Mouse (Mus musculus): ENCODE data around the gene Tubg1. TPM values are rescaled to one million over a fixed set of nuclear protein-coding genes. Genes with fewer than 3 reads are reported as not detected.

Tubg1 gene
- total RNA-seq (2023), result 15.8 to 18.7 TPM (median 16.9 TPM) in 4 replicates

DNA sequence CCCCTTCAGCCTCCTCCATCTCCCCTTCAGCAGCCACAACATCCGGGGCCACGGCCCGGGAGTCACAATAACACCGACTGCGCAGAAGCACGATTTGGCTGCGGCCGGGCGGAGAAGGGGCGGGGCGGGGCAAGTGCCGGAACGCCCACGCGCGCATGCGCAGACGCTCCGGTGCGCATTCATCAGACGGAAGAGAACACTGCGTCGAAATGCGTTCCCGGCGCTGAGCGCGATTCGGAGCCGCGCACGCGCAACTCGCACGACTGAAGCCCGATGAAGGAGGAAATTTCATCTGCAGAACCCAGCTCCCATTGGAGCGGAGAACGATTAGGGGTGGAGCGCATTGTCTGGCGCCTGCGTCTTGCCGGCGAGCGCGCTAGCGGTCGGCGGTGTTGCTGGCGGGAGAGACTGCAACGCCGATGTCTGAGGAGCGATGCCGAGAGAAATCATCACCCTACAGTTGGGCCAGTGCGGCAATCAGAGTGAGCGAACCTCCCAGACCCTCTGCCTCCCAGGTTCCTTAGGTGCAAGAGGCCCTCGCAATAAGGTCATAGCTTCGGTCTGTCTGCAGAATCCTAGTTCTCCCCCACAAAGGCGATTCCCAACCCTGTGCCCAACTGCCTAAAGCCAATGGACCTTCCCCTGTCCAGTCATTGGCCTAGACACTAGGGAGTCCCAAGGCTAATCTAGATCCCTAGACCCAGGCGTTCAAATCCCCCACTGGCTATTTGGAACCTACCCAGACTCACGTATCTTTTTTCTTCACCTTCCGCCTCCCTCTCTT, at the start of gene Tubg1, which contains the start of gene Retreg3:
TSS of gene Tubg1 (plus strand) at position 178 of the 784 bp plus-strand sequence.
TSS of gene Retreg3 (minus strand) at position 133 of the 784 bp plus-strand sequence.

DNA sequence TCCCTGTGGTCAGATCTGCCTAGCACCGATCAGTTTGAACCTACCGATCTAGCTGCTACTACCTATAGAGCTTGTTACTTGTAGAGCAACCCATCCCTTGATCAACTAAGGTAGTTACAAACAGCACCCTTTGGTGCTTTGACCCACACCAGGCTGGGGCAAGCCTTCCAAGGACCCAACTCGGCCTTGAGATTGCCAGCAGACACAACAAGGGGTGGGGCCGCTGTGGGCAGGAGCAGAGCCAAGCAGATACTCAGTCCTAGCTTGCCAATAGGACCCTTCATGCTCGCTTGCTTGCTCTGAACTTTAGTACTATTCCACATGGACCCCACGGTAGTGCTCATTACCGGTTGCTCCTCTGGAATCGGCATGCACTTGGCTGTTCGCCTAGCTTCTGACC, 41.6 kb upstream of the Tubg1 start, which contains the start of gene Hsd17b1:
TSS of gene Hsd17b1 (plus strand) at position 291 of the 400 bp plus-strand sequence.

GRCm38 (mm10) chr11:101082208-101083082, 37.3 kb upstream of the Tubg1 start, which contains the start of gene Coasy:
TSS of gene Coasy (plus strand) at chr11:101082565.

DNA sequence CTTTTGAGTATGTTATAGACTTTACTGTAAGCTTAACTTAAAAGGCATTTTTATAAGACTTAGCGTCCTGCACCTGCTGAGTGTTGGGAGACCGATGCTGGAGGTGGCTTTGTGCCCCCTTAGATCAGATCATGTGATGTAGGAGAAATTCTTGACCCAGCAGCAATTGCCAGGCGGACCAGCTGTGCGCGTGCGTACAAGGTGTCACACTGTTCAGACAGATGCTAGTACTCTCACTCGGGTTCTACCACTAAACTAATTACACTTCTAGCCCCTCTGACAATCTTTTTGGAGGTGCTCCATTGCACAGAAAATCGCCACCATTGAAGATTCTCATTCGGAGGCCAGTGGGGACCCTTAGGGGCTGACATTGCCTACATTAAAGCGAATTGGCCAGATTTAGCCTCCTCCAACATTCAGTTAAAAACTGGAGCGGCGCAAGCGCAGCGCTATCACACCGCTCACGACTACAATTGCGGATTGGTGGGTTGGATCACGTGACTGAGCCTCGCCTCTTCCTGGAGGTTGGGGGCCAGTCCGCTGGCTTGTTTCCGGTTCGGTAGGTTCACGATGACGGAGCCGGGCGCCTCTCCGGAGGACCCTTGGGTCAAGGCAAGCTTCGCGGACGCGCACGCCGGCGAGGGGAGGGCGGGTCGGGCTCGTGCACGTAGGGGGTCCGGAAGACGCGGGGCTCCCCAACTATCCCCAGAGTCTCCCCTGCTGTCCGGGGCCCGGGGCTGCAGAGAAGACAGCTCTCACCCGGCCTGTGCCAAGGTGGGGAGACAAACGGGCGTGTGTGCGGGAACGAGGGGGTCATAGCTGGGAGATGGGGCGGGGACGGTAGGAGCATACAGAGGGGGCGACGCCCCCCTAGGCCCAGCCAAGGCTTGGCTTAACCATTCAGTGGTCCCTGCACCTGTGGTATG, 32.7 kb upstream of the Tubg1 start, which contains the start of gene Mlx:
TSS of gene Mlx (plus strand) at position 522 of the 926 bp plus-strand sequence.

GRCm38 (mm10) chr11:101095314-101096024, 24.3 kb upstream of the Tubg1 start, which contains the start of gene Psmc3ip:
TSS of gene Psmc3ip (minus strand) at chr11:101095436.

GRCm38 (mm10) chr11:101155728-101156371, 36.1 kb downstream of the Tubg1 start, which contains the start of gene Tubg2:
TSS of gene Tubg2 (plus strand) at chr11:101155907.

GRCm38 (mm10) chr11:101170354-101170810, 50.6 kb downstream of the Tubg1 start, which contains the start of gene Cntnap1:
TSS of gene Cntnap1 (plus strand) at chr11:101170523.

DNA sequence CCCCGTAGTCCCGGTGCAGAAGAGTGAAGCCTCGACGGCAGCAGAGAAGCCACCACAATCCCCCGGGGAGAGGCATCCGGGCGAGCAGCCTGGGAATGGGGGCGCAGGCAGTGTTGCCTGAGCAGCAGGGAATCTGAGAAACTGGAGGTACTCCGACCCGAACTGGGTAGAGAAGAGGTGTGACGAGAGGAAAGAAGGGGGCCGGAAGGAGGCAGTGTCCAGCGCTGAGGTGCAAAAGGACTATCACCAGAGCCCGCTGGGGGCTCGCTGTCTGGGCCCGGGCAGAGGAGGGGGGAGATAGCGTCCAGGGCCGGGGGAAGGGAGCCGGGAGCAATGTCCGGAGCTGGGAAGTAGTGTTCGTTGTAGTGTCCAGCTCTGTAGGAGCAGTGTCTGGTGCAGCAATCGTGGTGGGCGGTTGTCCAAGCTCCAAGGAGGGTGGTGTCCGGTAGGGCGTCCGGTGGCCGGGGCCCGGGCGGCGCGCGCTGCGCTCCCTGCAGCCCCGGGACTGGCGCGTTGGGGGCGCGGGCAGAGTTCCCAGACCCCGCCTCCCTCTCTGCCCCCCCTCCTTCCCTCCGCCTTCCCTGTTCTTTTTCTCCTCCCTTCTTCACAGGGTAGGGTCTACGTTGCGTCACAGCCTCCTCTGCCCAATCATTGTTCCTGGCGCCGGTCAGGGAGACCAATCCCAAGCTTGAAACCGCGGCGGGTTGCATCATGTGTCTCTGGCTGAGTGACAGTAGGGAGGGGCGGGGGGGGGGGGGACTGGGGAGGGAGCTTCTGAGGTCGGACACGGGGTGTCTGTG, 51.3 kb downstream of the Tubg1 start, which contains the start of gene Plekhh3:
TSS of gene Plekhh3 (minus strand) at position 541 of the 800 bp plus-strand sequence.

DNA sequence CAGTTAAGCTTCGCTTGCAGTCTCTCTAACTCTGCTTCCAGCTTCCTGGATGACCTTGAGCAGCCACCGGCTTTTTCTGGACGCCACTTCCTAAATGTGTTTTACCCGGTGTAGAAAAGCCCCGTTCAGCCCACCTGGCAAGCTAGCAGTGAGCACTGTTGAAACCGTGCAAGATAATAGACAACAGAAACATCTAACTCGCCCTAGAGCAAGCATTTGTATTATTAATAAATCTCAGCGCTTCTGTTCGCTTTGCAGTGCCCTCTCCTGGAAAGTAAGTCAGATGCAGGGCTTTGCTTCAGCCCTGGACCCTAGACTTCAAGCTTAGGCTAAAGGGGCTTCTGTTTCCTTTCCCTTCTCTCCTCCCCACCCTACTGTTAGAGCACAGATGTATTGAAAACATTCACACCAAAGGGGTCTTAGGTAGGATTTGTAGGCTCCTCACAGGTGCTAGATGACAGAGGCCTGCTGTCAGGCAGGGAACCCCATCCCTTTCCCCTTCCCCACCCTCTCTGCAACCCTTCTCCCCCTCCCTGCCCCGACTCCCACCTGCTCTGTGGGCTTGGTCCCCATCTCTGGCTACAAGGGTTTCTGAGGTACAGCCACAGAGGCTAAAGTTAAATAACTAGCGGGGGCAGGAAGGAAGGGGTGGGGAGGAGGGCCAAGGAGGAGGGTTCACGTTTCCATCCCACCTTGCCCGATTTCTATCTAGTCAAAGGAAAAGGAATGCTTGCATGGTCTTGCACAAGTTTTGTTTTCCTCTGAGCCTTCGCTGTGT, 55.3 kb downstream of the Tubg1 start, which contains the start of gene Ccr10:
TSS of gene Ccr10 (minus strand) at position 593 of the 778 bp plus-strand sequence.

Other genes starting within 250 kb of the Tubg1 start
- 260 to 282 TPM (median 268 TPM) in 4 replicates for gene Stat3, start 180.4 kb upstream of the Tubg1 start, total RNA-seq (2023)
- gene Cavin1, start 149.1 kb upstream of the Tubg1 start, total RNA-seq (2023), result 0.27 to 0.88 TPM in 2 of 4 replicates, not detected in the others
- gene Atp6v0a1, start 110.5 kb upstream of the Tubg1 start, total RNA-seq (2023), result 66.2 to 98.9 TPM (median 80.0 TPM) in 4 replicates
- gene Naglu, start 49.9 kb upstream of the Tubg1 start, total RNA-seq (2023), result 12.9 to 16.4 TPM (median 15.4 TPM) in 4 replicates
- 0.86 to 2.2 TPM (median 1.4 TPM) in 4 replicates for gene Hsd17b1, start 41.5 kb upstream of the Tubg1 start, total RNA-seq (2023)
- gene Coasy, start 37.4 kb upstream of the Tubg1 start, total RNA-seq (2023), result 13.9 to 15.7 TPM (median 14.8 TPM) in 4 replicates
- gene Mlx, start 32.7 kb upstream of the Tubg1 start, total RNA-seq (2023), result 32.6 to 43.0 TPM (median 36.8 TPM) in 4 replicates
- gene Psmc3ip, start 24.5 kb upstream of the Tubg1 start, total RNA-seq (2023), result 3.7 to 4.6 TPM (median 4.2 TPM) in 4 replicates
- 71.0 to 81.9 TPM (median 75.1 TPM) in 4 replicates for gene Retreg3, start within 50 bp of the Tubg1 start, total RNA-seq (2023)
- gene Tubg2, start 36.0 kb downstream of the Tubg1 start, total RNA-seq (2023), result 3.1 to 5.6 TPM (median 4.7 TPM) in 4 replicates
- 0.34 to 0.49 TPM (median 0.37 TPM) in 4 replicates for gene Cntnap1, start 50.6 kb downstream of the Tubg1 start, total RNA-seq (2023)
- 1.2 to 4.3 TPM (median 3.4 TPM) in 4 replicates for gene Plekhh3, start 51.4 kb downstream of the Tubg1 start, total RNA-seq (2023)
- not detected in 4 replicates for gene Ccr10, start 55.5 kb downstream of the Tubg1 start, total RNA-seq (2023)
- gene Ezh1, start 106.5 kb downstream of the Tubg1 start, total RNA-seq (2023), result 78.1 to 86.6 TPM (median 84.3 TPM) in 4 replicates
- gene Ramp2, start 126.1 kb downstream of the Tubg1 start, total RNA-seq (2023), result not detected in 4 replicates
- gene Vps25, start 133.8 kb downstream of the Tubg1 start, total RNA-seq (2023), result 74.7 to 90.7 TPM (median 77.1 TPM) in 4 replicates
- gene Wnk4, start 140.6 kb downstream of the Tubg1 start, total RNA-seq (2023), result 0.30 to 1.1 TPM (median 0.57 TPM) in 4 replicates
- 0.22 to 0.77 TPM (median 0.35 TPM) in 4 replicates for gene Cntd1, start 159.1 kb downstream of the Tubg1 start, total RNA-seq (2023)
- 27.6 to 31.2 TPM (median 28.7 TPM) in 4 replicates for gene Coa3, start 159.2 kb downstream of the Tubg1 start, total RNA-seq (2023)
- gene Becn1, start 182.3 kb downstream of the Tubg1 start, total RNA-seq (2023), result 181 to 201 TPM (median 186 TPM) in 4 replicates
- 136 to 141 TPM (median 140 TPM) in 4 replicates for gene Psme3, start 196.3 kb downstream of the Tubg1 start, total RNA-seq (2023)
- gene Aoc2, start 205.1 kb downstream of the Tubg1 start, total RNA-seq (2023), result 13.9 to 14.7 TPM (median 14.2 TPM) in 4 replicates
- 0.28 to 0.64 TPM (median 0.60 TPM) in 4 replicates for gene Aoc3, start 210.7 kb downstream of the Tubg1 start, total RNA-seq (2023)
- not detected in 4 replicates for gene G6pc, start 247.6 kb downstream of the Tubg1 start, total RNA-seq (2023)

Data from B cell, adult 62 days (primary cell).